Mouse (Mus musculus) telencephalon, adult 2 months (tissue): ENCODE results near the gene Cyp46a1.

Experiments used
- DNase-seq: peaks from one replicate; pipeline ENCODE4 v3.0.0-alpha.2; 2011; ENCODE audit warnings: low read depth, low spot score

The Cyp46a1 gene

DNA sequence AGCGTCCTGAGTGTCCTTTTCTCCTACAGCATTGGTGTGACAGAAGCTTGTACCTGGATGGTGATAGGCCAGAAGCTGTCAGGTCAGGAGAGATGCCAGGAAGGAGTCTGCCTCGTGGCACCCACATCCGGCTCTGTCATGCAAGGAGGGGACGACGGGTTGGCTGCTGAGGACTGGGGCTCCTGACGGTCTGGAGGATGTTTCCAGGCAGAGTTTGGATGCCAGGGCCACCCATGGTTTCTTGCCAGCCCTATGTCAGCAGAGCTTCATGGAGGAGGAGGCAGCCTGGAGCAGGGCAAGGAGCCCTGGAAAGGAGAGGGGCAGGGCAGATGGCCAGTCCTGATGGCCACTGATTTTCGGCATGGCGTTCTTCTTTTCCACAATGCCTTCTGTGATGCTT lies 65.0 kb downstream of the Cyp46a1 start:
- DNase-seq: no peak

- no peak for DNase-seq
Measured at GRCm38 (mm10) chr12:108400951-108401350, 66.8 kb downstream of the Cyp46a1 start.

GRCm38 (mm10) chr12:108403957-108404356 lies 69.8 kb downstream of the Cyp46a1 start:
- no peak for DNase-seq

GRCm38 (mm10) chr12:108409100-108409499 lies 74.9 kb downstream of the Cyp46a1 start:
- DNase-seq: no peak

- DNase-seq: no peak
Measured at GRCm38 (mm10) chr12:108410416-108411208, 76.4 kb downstream of the Cyp46a1 start.
